Comparison of ENCODE assay signal across 9 mouse cellular contexts in genomic region chr8:12192006-12192405, GRCm38 (mm10).
DNase-seq lines count a peak whose midpoint lies in the region; ATAC-seq and TF ChIP-seq lines count a peak whose summit lies in the region.
"Had no signal": no experiment of that assay in that cellular context is flagged by ENCODE, and none has a peak within 500 bp of the region (broad histone marks: within the 10 kb centered on the region; RNA-seq: fewer than 3 reads in every experiment).

No protein-coding gene starts in this region.

- peak; percentile 61 for TF ChIP-seq CTCF in kidney, postnatal 0 days (IDR thresholded peaks at IDR 0.05; ENCODE audit: low read depth)
- peak; percentile 89 for TF ChIP-seq CTCF in G1E (IDR thresholded peaks at IDR 0.05; ENCODE audit: low read depth, low read length)

- WGBS in kidney, postnatal 0 days, result 32% methylated on average over 8 of the region's 8 CpGs

- no peak for ATAC-seq in kidney, postnatal 0 days (replicated peaks; ENCODE audit: low FRiP score, low read depth)
- no peak for ATAC-seq in G1E (ENCODE audit: extremely low read depth, insufficient number of reproducible peaks, low FRiP score, poor library complexity, severe bottlenecking)
- peak; percentile 68; the same call in 1 of the 2 replicates for ATAC-seq in common myeloid progenitor, adult 5-6 weeks (replicated peaks; ENCODE audit: low read depth, poor library complexity, severe bottlenecking)

- no peaks in the 10 kb centered on the region for H3K4me1 ChIP-seq in kidney, postnatal 0 days (replicated peaks; ENCODE audit: insufficient read depth, low read length)
- H3K4me1 ChIP-seq in G1E (ENCODE audit: insufficient read depth, low read depth, low read length), result no peaks in the 10 kb centered on the region

- no peak overlapping the region for H3K9ac ChIP-seq in kidney, postnatal 0 days (ENCODE audit: low read depth, low read length)

- H3K27ac ChIP-seq in kidney, postnatal 0 days, result no peak overlapping the region

- no peaks in the 10 kb centered on the region for H3K36me3 ChIP-seq in kidney, postnatal 0 days (ENCODE audit: insufficient read depth, low read length)
- no peaks in the 10 kb centered on the region for H3K36me3 ChIP-seq in G1E (replicated peaks)

- no peak overlapping the region for H3K4me2 ChIP-seq in kidney, postnatal 0 days (ENCODE audit: low read length)

- no peaks in the 10 kb centered on the region for H3K27me3 ChIP-seq in kidney, postnatal 0 days (ENCODE audit: insufficient read depth, low read length)
- no peaks in the 10 kb centered on the region; the same call in 1 of the 2 replicates for H3K27me3 ChIP-seq in G1E (ENCODE audit: insufficient read depth, low read length)

- H3K9me3 ChIP-seq in kidney, postnatal 0 days (replicated peaks; ENCODE audit: low read length), result no peaks in the 10 kb centered on the region
- no peaks in the 10 kb centered on the region for H3K9me3 ChIP-seq in G1E (replicated peaks)

- H3K4me3 ChIP-seq in kidney, postnatal 0 days (replicated peaks; ENCODE audit: low read depth, low read length), result no peak overlapping the region
- no peak overlapping the region for H3K4me3 ChIP-seq in G1E (ENCODE audit: low read depth, low read length)

- DNase-seq in kidney, postnatal 0 days (ENCODE audit: low spot score), result peak; percentile 12
- DNase-seq in kidney, adult 11 months, result no peak
- peak; percentile 14 for DNase-seq in G1E (ENCODE audit: low spot score)
- DNase-seq in retina, embryonic 14.5 days (ENCODE audit: low spot score), result peak; percentile 59
- DNase-seq in gastrocnemius, postnatal 4 days (ENCODE audit: low spot score in 2 of 2), result no peak
- DNase-seq in gastrocnemius, postnatal 10 days, result no peak
- no peak for DNase-seq in layer of hippocampus, adult 11-12 months (ENCODE audit: low spot score)
- DNase-seq: gastrocnemius, postnatal 14 days had no signal

Comparison
In these comparisons a context has a peak if more than half of its experiments do, and no peak if none do; other contexts are left out.
1. DNase-seq: peak in kidney, postnatal 0 days (single experiment), G1E (single experiment) and retina, embryonic 14.5 days (single experiment); none in kidney, adult 11 months (single experiment), gastrocnemius, postnatal 4 days (0 of 2), gastrocnemius, postnatal 10 days (single experiment) and layer of hippocampus, adult 11-12 months (single experiment).